Mouse (Mus musculus): ENCODE results near the gene Smarcc2.
A peak's percentile ranks its signal among the peaks of the same experiment; 100 is the strongest.
"Not testable (repeated sequence)": the region's sequence is repeated elsewhere in the genome, so short reads cannot be mapped to it uniquely, and the experiment has no call there.

The Smarcc2 gene

DNA sequence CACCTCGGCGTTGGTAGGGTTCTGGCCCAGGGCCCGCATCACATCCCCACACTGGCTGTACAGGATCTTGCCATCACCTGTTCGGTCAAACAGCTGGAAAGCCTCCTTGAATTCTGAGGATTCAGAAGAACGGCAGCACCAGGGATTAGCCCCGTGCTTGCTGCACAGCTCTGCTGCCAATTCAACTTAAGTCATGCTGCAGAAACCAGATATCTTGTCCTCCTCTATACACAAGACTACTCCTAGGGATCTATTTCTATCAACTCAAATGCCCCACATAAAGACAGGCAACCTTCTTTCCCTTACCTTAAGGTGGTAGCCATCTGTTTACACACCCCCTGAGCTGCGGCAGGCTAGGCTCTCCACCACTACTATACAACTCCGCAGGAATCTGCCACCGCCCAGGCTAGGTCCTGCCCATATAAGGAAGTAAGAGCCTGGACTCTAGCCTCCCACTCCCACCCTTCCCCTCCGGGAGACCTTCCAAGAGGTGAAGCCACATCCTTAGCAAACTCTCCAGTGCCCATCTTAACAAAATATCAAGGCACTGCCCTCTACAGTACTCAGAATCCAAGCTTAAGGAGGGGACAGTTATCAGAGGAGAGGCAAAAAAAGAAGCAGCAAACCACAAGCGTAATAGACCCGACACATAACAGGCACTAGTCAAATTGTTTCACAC, 33.7 kb downstream of the Smarcc2 start:
- DNase-seq (ENCODE audit: low spot score in 2 of 2), result peak in 1 of 2 experiments; percentile 45

DNA sequence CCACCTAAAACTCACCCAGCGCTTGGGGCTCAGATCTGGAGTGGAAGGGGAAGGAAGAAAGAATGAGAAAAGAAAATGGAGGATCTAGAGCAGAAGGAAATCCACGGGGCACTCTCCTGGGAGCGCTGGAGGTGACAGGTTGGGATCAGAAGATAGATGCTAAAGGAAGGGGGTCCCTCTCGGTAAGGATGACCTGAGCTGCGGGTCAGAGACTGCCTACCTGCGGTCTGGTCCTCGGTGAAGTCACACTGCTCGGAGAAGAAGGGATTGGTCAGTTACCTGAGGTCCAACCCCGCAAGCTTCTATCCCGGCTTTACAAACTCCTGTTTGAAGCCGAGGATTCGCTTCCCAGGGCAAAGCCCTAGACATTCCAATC, 34.3 kb downstream of the Smarcc2 start:
- DNase-seq (ENCODE audit: low spot score in 2 of 2), result no peak

DNA sequence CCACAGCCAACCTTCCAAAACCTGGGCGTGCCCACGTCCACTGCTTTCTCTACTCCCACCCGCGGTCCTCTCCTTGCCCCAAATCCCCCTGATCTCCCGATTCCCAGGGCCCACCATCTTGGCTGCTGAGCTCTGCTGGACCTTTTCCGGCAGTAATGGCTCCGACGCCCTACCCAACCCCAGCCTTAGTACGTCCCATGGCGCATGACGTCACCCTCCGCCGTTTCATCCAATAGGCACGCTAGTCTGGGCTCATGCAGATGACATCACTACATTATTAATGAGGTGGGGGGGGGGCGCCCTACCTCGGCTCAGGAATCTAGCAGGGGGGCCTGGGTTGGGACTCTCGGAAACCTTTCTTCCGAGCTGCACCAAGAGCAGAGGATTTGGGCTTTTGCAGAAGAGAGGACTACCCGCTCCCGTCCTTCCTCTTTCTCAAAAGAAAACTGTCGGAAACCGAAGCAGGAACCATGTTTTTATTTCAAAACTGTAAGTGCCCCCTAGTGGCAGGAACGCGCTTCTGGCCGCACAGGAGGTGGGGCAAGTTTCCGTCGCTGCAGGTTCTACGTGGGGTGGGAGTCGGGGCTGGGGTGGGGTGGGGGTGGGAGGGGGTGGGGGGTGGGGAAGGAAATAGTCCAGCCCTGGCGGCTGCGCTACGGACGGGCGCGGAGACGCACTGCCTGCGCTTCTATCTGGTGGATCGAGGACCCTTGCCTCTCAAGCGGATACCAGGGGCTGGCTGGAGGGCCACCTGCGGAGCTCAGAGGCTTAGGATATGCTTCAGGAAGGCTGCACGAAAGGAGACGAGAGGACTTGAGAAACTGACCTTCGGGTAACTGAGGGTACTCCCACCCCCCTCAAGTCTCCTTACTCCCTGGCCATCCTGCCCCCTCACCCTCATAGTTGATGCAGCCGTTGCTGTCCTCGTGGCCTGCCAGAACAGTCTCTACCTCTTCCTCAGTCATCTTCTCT, 34.9 kb downstream of the Smarcc2 start, which contains the start of gene Myl6:
TSS of gene Myl6 (minus strand) at position 451 of the 972 bp plus-strand sequence.
- DNase-seq (ENCODE audit: low spot score in 2 of 2), result peak; percentile 97 to 98

DNA sequence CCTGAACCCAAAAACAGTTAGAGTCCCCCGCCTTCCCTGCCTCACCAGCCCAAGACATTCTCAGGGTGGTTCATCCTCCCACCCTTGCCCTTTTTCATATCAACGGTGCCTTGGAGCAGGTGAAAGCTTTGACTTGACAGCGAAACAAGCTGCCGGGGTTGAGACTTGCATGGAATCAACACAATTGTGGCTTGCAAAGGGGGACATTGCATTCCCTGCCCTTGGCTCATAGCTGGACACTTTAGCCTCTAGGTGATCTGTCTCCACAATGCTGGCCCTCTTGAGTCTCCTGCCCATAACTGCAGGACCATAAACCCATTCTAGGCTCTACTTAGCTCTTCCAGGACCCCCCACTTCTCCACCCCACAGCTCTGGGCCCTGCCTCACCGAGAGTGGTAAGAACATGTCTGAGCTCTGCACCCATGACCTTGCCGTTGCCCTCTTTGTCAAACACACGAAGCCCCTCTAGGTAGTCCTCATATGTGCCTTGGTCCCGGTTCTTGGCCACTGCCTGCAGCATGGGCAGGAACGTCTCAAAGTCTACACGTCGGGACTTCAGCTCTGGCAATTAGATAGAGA, 35.7 kb downstream of the Smarcc2 start:
- no peak for DNase-seq (ENCODE audit: low spot score in 2 of 2)

DNA sequence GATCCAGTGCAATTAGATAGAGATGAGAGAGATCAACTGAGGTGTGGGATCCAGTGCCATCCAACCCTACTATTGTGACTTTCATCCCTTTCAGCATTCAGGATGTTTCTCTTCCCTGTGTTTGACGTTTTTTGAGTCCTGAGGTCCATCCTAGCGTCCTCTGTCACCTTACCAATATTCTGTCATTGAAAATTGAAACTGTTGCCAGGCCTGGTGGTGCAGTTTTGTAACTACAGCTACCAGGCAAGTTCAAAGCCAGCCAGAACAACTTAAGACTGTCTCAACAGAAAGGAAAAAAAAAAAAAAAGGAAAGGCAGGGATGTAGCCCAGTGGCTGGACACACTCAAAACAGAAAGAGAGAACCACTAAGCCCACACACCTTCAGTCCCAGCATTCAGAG, 36.2 kb downstream of the Smarcc2 start:
- no peak for DNase-seq (ENCODE audit: low spot score in 2 of 2)

DNA sequence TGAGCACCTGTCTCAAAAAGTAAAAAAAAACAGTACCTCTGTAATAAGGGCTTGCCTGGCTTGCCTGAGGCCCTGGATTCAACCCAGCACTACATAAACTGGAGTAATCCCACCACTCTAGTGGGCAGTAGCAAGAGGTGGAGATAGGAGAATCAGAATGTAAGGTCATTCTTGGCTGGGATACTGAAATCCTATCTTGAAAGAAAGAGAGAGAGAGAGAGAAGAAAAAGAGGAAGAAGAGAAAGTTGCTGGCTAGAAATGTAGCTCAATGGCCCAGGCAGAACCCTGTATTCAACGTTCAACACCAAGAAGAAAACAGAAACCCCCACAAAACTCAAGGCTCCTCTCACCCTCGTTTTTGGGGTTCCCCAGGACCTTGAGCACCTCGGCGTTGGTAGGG, 36.9 kb downstream of the Smarcc2 start:
- DNase-seq (ENCODE audit: low spot score in 2 of 2), result no peak

DNA sequence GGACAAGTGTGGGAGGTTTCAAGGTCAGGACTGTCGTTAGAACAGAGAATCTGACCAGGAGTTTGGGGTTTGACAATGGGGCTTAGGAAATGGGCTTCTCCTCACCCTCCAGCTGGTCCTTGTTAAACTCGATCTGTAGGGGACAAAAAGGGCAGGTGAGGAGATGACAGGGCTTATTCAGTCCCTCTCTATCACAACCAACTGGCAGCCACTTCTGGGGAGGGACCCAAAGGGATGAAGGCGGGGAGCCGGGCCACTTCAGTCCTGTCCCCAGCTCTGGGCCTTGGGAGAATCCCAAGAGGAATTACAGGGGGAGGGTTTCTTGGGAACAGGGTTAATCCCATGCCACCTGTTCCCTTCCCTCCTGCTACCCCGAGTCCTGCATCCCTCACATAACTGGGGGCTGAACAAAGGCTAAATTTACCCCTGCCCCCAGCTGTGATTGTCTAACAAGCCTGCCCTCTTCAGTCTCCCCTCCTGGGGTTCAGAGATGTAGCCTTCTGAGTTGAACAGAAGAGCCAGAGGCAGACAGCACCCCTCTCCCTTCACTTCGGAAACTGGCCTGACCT, 37.5 kb downstream of the Smarcc2 start:
- DNase-seq (ENCODE audit: low spot score in 2 of 2), result no peak

DNA sequence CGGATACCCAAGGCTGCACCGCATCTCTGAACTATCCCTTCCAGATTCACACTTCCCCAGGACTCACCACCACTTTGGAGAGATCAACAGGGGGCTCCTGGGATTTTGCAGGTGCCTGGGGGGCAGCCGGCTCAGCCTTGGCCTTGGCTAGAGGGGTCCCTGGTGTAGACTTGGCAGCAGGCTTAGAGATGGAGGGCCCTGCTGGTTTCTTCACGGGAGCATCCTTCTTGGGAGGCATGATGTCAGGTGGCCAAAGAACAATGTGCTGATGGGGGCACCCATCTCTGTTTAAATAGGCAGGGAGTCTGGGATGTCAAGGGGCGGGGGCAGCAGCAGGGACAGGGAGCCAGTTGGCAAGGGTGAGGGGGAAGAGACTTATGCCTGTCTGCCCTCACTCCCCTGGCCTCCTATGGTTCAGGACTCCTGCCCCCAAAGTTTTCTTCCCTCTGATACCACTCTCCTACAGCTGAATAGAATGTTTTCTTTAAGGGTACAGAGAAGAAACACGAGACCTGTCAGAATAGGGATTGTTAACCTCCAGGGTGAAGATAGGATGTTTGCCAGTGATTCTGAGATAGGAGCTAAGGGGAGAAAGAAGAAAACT, 38.2 kb downstream of the Smarcc2 start:
- no peak for DNase-seq (ENCODE audit: low spot score in 2 of 2)

DNA sequence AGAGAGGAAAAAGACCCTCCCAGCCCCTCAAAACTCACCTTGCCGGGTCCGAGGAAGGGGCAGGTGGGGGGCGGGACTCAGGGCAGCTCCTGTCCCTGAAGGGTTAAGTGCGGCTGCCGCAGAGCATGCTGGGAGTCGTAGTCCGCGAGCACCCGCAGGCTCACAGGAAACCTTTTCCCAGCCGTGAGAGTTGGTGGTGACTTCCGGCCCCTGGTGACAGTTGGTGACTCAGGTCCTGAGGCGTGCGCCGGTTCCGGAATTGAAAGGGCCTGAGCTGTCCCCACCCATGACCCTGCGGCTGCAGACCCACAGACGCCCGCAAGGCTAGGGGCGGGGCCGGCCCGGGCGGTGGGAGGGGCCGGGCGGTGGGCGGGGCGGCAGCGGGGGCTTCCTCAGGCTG, 39.5 kb downstream of the Smarcc2 start, which contains the start of gene Myl6b:
TSS of gene Myl6b (minus strand) at position 96 of the 400 bp plus-strand sequence.
- DNase-seq (ENCODE audit: low spot score in 2 of 2), result peak; percentile 92 to 94

DNA sequence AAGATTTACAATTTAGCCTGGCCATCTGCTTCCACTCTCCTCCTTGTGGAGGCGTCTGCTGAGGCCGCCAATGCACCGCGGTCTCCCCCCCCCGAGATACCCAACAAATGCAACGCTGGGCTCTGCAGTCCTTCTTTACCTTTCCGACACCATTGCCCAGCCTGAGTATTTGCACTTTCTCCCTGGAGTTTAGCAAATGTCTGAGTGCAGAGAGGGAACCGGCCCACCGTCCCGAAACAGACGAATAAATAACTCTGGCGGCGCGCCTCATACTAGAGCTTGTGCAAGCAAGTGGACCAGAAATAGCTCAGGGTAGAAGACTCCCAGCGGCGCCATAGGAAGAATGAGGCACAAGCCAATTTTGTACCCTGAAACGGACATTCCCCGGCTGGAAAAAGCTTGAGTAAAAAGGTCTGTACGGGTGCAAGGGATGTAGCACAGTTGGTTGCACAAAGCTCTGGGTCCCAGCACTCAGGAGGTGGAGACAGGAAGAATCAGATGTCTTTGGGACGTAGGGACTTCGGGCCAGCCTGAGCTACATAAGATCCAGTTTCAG, 40.1 kb downstream of the Smarcc2 start:
- peak in 1 of 2 experiments; percentile 51 for DNase-seq (ENCODE audit: low spot score in 2 of 2)

DNA sequence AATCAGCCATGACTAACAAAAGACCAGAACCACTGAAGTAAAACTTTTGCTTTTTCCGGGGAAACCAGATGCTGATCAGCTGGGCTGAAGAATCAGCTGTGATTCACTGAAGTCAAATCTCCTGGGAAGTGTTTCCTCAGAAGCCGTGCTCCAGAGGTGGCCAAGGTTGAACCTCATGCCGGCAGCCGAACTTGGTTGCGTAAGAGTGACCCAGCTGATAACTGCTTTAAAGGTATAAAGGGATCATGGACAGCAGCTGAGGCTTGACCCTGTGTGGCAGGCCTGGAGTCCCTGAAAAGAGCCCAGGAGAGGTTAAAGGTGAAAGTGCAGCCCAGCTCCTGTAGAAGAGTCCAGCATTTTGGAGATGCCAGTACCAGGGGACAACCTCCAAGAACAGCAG, 43.3 kb downstream of the Smarcc2 start:
- no peak for DNase-seq (ENCODE audit: low spot score in 2 of 2)

DNA sequence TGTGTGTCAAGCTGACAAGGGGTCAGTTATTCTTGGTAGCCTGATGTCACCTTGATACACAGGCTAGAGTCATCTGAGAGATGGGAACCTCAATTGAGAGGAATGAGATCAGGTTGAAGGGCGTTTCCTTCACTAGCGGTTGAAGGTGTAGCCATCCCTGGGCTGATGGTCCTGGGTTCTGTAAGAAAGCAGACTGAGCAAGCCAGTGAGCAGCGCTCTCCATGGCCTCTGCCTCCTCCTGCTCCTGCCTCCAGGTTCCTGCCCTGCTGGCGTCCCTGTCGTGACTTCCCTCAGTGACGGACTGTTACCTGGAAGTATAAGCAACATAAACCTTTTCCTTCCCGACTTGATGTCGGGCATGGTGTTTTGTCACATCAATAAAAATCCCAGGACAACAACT, 44.5 kb downstream of the Smarcc2 start:
- DNase-seq (ENCODE audit: low spot score in 2 of 2), result no peak

DNA sequence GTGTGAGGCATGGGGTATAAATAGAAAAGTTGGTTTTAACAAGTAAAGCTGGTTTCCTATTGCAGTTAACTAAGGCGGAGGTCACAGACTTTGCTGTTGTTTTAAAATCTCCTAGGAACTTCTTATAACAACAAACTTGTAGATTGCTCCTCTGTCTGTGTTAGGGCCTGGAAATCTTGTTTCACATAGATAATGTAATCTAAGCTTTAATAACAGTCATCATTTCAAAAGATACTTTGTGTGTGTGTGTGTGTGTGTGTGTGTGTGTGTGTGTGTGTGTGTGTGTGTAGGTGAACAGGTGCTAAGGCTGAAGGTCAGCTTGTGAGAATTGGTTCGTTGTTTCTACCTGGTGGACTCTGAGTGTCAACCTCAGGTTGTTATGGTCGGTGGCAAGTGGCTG, 45.0 kb downstream of the Smarcc2 start:
- no peak for DNase-seq (ENCODE audit: low spot score in 2 of 2)

DNA sequence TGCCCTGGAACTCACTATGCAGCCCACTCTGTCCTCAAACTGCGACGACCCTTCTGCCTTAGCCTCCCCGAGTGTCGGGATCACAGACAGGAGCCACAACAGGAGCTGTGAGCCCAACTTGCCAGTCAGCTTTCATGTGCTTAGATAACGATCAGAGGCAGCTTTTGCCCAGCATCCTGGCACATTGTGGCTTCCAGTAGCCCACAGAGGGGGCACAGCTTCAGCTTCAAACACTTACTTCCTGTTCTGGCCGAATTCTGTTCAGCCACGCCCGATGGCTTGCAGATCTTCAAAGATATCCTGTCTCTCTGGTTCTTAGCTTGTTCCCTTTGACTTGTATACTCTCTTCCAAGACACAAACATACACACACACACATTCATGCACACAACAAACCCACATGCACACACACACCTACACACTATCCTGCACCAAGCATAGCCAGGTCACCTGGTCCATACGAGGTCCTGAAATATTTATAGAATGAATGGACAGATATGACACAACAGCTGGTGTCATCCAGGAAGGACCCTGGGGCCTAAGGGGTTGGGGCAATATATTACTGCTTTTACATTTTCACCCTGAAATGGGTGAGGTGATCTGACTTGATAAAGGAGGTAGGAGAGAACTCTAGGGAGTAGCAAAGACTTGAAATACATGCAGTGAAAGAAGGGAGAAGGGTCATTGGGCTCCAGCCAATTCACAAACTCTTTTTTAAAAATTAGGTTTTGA, 45.8 kb downstream of the Smarcc2 start:
- no peak for DNase-seq (ENCODE audit: low spot score in 2 of 2)

DNA sequence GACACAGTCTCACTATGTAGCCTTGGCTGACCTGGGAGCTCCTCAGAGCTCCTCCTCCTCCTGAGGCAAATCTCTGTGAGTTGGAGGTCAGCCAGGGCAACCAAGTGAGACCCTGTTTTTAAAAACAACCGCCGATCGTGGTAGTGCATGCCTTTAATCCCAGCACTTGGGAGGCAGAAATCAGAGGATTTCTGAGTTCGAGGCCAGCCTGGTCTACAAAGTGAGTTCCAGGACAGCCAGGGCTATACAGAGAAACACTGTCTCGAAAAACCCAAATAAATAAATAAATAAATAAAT, 46.3 kb downstream of the Smarcc2 start:
- DNase-seq (ENCODE audit: low spot score in 2 of 2), result not testable (repeated sequence)

DNA sequence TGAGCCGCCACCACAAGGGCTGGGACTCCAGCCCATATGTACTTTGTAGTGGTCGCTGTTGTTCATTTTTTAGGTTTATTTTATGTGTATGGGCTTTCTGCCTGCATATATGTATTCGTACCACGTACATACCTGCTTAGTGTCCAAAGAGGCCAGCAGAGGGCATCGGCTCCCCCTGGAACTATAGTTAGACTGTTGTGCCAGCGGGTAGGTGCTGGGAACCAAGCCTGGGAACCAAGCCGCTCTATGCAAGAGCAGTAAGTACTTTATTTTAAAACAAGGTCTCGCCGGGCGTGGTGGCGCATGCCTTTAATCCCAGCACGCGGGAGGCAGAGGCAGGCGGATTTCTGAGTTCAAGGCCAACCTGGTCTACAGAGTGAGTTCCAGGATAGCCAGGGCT, 46.9 kb downstream of the Smarcc2 start:
- DNase-seq (ENCODE audit: low spot score in 2 of 2), result no peak

DNA sequence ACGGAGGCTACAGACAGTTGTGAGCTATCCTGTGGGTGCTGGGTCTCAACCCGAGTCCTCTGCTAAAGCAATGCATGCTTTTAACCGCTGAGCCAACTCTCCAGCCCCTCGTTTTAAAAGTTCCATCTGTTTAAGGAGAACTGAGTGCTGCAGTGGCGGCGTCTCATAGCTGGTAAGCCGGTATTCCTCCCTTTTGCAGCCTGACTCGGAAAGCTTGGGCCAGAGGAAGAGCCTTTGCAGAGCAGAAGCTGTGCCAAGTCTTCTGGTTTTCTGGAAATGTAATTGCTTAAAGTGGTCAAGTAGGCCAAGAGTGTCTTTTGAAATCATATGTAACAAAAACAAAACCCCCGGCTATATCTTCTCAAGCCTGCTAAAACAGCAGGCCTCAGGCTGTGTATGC, 49.2 kb downstream of the Smarcc2 start:
- no peak for DNase-seq (ENCODE audit: low spot score in 2 of 2)

DNA sequence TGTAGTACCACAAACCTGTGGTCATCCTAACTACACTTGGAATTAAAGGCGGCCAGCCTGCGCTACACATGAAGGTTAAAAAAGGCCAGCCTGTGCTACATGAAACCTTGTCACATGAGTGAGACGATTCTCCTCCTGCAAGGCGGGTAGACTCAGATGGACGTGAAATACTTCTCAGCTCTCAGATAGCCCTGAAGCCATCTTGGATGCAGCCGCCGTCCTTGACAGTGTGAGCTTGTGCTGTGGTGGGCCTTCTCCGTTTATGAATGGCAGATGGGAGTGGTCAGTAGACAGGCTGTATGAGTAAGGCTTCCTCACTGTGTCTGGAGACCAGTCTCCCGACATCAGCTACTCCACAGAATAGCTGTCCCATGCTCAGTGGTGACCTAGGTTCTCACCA, 50.2 kb downstream of the Smarcc2 start:
- DNase-seq (ENCODE audit: low spot score in 2 of 2), result no peak

DNA sequence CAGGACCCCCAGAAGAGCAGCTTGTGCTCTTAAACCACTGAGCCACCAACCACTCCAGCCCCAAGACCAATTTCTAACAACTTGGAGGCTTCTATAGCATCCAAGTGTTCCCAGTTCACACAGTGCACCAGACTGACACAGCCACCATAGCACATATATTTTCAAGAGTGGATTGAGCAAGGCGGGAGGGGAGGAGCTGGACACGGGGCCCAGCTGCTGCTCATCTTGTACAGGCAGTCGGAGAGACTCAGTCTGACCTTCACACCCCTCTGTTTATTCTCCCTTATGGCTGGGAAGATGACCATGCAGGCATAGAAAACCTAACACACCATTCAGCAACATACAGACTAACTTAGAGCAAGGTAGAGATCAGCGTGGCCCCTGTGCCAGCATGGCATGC, 50.8 kb downstream of the Smarcc2 start:
- no peak for DNase-seq (ENCODE audit: low spot score in 2 of 2)

DNA sequence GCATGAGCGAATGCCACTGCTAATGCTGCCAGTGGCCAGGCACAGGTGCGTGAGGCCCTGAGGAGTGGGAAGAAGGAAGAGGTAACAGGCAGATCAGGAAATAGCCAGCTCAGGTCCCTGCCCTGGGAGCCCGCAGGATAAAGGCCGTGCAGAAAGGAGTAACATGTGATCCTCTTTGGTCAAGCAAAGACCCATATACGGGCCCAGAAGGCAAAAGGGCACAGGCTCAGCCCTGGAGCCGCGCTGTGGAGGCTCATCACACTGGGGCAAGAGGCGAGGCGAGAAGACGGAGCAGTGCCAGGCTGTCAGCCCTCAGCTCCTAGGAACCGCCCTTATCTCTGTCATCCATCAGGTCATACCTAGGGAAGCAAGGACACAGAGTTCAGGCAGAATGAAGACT, 51.3 kb downstream of the Smarcc2 start:
- DNase-seq (ENCODE audit: low spot score in 2 of 2), result no peak

DNA sequence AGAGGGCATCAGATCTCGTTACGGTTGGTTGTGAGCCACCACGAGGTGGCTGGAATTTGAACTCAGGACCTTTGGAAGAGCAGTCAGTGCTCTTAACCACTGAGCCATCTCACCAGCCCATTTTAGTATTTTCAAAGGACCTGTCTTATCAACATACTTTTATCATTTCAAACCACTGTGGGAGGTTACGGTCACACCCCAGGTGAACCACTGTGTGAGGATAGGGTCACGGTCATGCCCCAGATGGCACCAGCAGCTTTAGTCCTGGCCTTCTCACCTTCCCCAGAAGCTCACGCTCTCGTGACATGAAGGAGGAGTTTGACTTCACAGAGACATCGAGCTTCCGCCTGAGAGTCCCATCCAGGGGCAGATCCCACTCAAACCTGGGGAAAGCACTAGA, 52.1 kb downstream of the Smarcc2 start:
- no peak for DNase-seq (ENCODE audit: low spot score in 2 of 2)
